Mouse (Mus musculus) intestine, embryonic 14.5 days (tissue): ENCODE data around the gene Olfr967. TPM values are rescaled to one million over a fixed set of nuclear protein-coding genes. Genes with fewer than 3 reads are reported as not detected.
"Not testable (repeated sequence)": the region's sequence is repeated elsewhere in the genome, so short reads cannot be mapped to it uniquely, and the experiment has no call there.

Source experiments
- ATAC-seq: fragments of 200-750 bp; cut with Nextera tagmentation; replicated peaks from 2 replicates; pipeline ENCODE4 v1.8.0; 2017; ENCODE audit warnings: low read depth, moderate number of reproducible peaks, moderate TSS enrichment, moderate library complexity; ENCODE audit not compliant: low FRiP score, low TSS enrichment
- DNase-seq: peaks from one replicate; pipeline ENCODE4 v3.0.0-alpha.2; 2018; ENCODE audit warnings: low spot score
- H3K27ac ChIP-seq: fragments of 300-500 bp; sonication (generic); 2 replicates; pipeline ENCODE4 v1.5.1; 2014; ENCODE audit warnings: low read depth, mild to moderate bottlenecking, control low read depth
- H3K27me3 ChIP-seq: fragments of 300-500 bp; sonication (generic); replicated peaks from 2 replicates; pipeline ENCODE4 v1.6.1; 2014; ENCODE audit warnings: low read length, control low read depth; ENCODE audit not compliant: control insufficient read depth, insufficient read depth
- H3K36me3 ChIP-seq: fragments of 300-500 bp; sonication (generic); 2 replicates; pipeline ENCODE4 v1.6.1; 2014; ENCODE audit warnings: low read length, control low read depth; ENCODE audit not compliant: control insufficient read depth, insufficient read depth
- H3K4me1 ChIP-seq: fragments of 300-500 bp; sonication (generic); replicated peaks from 2 replicates; pipeline ENCODE4 v1.6.1; 2014; ENCODE audit warnings: low read length, control low read depth, mixed read lengths; ENCODE audit not compliant: control insufficient read depth, insufficient read depth
- H3K4me2 ChIP-seq: fragments of 300-500 bp; sonication (generic); 2 replicates; pipeline ENCODE4 v1.6.1; 2014; ENCODE audit warnings: low read length
- H3K4me3 ChIP-seq: fragments of 300-500 bp; sonication (generic); 2 replicates; pipeline ENCODE4 v1.5.1; 2014; ENCODE audit warnings: low read depth, low read length, control low read depth, mixed read lengths
- H3K9ac ChIP-seq: fragments of 300-500 bp; sonication (generic); 2 replicates; pipeline ENCODE4 v1.6.1; 2014; ENCODE audit warnings: mild to moderate bottlenecking, low read length
- H3K9me3 ChIP-seq: fragments of 300-500 bp; sonication (generic); 2 replicates; pipeline ENCODE4 v1.6.1; 2016; ENCODE audit warnings: low read length, control low read depth; ENCODE audit not compliant: control insufficient read depth
- WGBS: fragments of 180-500 bp; shearing (Covaris S2); extraction: QIAGEN DNeasy Blood & Tissue Kit; methylation state at CpG from one replicate; pipeline ENCODE4 v1.1.7; 2014; 5-methylcytosine and 5-hydroxymethylcytosine counted together
- polyA plus RNA-seq: library from polyadenylated mRNA; unstranded; fragments of >200 nt; fragmentation: Nextera tagmentation; extraction: Ambion mirVana; gene quantifications from 2 replicates; pipeline ENCODE4 v1.2.1, GENCODE M21; 2014

Gene Olfr967
- not detected in 2 replicates for polyA plus RNA-seq

GRCm38 (mm10) chr9:39745949-39746348, at the start of gene Olfr967:
Olfr967 (plus strand) TSS chr9:39746249.
- Histone ChIP-seq H3K4me1 (no peaks in the 10 kb centered on the region), H3K36me3 (no peaks in the 10 kb centered on the region), H3K27me3 (no peaks in the 10 kb centered on the region), H3K9me3 (no peaks in the 10 kb centered on the region), H3K4me2 (no peak within 1 kb of the TSS), H3K9ac (no peak within 1 kb of the TSS), H3K4me3 (no peak within 1 kb of the TSS), H3K27ac (no peak within 1 kb of the TSS)
- DNase-seq (no peak), ATAC-seq (no peak)

- not testable (repeated sequence) for H3K27me3 ChIP-seq, H3K9me3 ChIP-seq, H3K36me3 ChIP-seq, DNase-seq, H3K4me1 ChIP-seq, H3K27ac ChIP-seq, ATAC-seq, H3K4me2 ChIP-seq, H3K4me3 ChIP-seq, H3K9ac ChIP-seq
- 87% methylated on average over 8 of the region's 8 CpGs for WGBS
Measured at GRCm38 (mm10) chr9:39701123-39701522, 44.9 kb upstream of the Olfr967 start.

DNA sequence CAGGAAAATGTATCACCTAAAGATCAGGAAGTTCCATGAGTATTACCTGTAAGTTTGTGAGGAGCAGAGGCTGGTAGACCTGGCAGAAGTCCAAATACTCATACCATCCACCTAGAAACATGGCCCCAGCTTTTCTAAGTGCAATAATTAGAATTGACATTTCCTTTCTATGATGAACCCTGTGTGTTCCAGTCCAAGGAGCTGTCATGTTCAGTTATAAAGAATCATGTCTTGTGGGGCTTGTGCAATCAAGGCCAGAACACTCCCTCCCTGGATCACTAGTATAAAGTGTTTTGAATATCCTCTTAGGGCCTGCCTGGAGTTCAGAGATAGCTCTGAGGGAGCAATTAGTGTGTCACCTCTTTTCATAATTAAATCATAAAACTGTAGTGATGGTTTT, 39.0 kb upstream of the Olfr967 start, which contains the start of gene Olfr149:
TSS of gene Olfr149 (minus strand) at position 101 of the 400 bp plus-strand sequence.
- H3K36me3 ChIP-seq: no peaks in the 10 kb centered on the region
- no peaks in the 10 kb centered on the region for H3K9me3 ChIP-seq
- no peak within 1 kb of the TSS for H3K4me2 ChIP-seq
- no peak within 1 kb of the TSS for H3K4me3 ChIP-seq
- ATAC-seq (no peak), DNase-seq (no peak)
- H3K4me1 ChIP-seq: no peaks in the 10 kb centered on the region
- H3K27me3 ChIP-seq: no peaks in the 10 kb centered on the region
- no peak within 1 kb of the TSS for H3K9ac ChIP-seq
- no peak within 1 kb of the TSS for H3K27ac ChIP-seq

GRCm38 (mm10) chr9:39708958-39709357, 37.1 kb upstream of the Olfr967 start:
- Histone ChIP-seq H3K27ac (no peak overlapping the region), H3K9me3 (no peaks in the 10 kb centered on the region), H3K27me3 (no peaks in the 10 kb centered on the region), H3K4me3 (no peak overlapping the region), H3K36me3 (no peaks in the 10 kb centered on the region), H3K4me1 (no peaks in the 10 kb centered on the region), H3K9ac (no peak overlapping the region), H3K4me2 (no peak overlapping the region)
- 39% methylated on average over 3 of the region's 3 CpGs for WGBS
- DNase-seq: no peak
- ATAC-seq: no peak

DNA sequence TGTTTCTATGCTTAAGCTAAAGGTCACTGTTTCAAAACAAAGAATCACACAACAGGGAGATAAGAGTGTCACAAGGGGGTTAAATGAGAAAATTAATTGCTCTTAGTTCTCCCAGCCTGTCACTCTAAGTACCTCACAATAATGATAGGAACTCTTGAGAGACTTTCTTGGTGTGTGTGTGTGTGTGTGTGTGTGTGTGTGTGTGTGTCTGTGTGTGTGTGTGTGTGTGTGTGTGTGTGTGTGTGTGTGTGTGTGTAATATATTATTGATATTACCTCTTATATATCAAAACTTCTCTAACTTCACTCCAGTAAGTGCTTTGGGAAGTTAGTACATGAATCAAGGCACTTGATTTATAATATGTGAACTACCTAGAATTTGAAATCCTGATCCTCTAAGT, 35.0 kb upstream of the Olfr967 start, which contains the start of gene Olfr965:
TSS of gene Olfr965 (plus strand) at position 301 of the 400 bp plus-strand sequence.
- Histone ChIP-seq H3K4me3 (no peak within 1 kb of the TSS), H3K9me3 (no peaks in the 10 kb centered on the region), H3K27me3 (no peaks in the 10 kb centered on the region), H3K4me1 (no peaks in the 10 kb centered on the region), H3K36me3 (no peaks in the 10 kb centered on the region), H3K27ac (no peak within 1 kb of the TSS), H3K4me2 (no peak within 1 kb of the TSS), H3K9ac (no peak within 1 kb of the TSS)
- ATAC-seq: no peak
- DNase-seq: no peak

DNA sequence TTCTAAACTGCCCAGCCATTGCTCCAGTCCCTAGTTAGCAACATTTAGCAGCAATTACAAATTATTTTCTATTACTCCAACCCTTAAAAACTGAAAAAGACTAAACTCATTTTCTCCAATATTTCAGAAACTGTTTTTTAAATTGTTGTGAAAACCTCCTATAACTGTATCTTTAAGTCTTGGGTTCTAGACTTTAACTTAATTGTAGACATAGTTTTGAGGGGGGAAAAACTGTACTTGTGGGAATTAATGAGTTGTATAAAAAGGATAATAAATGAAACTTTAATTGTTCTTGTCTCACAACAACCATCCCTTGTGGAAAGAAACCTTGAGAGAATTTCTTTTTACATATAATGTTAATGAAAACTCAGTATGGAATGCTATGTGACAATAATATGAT, 15.4 kb upstream of the Olfr967 start, which contains the start of gene Olfr150:
TSS of gene Olfr150 (plus strand) at position 301 of the 400 bp plus-strand sequence.
- ATAC-seq: no peak
- H3K4me2 ChIP-seq: no peak within 1 kb of the TSS

DNA sequence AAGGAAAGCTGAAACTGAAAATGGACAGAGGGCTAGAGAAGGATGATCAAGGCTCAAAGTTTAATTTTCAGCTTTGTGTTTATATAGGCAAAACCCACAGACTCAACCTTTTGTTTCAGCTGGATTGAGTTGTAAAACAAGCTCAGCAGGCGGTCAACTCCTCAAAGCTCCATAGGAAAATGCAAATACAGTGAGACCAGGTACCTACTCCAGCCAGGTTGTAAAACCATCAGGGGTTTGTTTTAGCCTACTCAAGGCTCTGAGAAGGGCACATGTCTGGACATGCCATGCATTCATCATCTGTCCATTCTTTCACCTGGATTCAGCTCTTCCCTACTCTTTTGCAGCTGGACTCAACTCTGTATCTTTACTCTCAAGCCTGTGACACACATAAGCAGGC, 5.3 kb upstream of the Olfr967 start:
- Histone ChIP-seq H3K9ac (no peak overlapping the region), H3K4me1 (no peaks in the 10 kb centered on the region), H3K27me3 (no peaks in the 10 kb centered on the region), H3K4me2 (no peak overlapping the region), H3K9me3 (no peaks in the 10 kb centered on the region), H3K27ac (no peak overlapping the region), H3K4me3 (no peak overlapping the region), H3K36me3 (no peaks in the 10 kb centered on the region)
- no peak for DNase-seq
- no peak for ATAC-seq
- WGBS: 82% methylated on average over 1 of the region's 1 CpGs

More for the DNA sequence above, 15.4 kb upstream of the Olfr967 start, which contains the start of gene Olfr150:
- Histone ChIP-seq H3K4me1 (no peaks in the 10 kb centered on the region), H3K9me3 (no peaks in the 10 kb centered on the region), H3K4me3 (no peak within 1 kb of the TSS), H3K36me3 (no peaks in the 10 kb centered on the region), H3K27ac (no peak within 1 kb of the TSS), H3K9ac (no peak within 1 kb of the TSS), H3K27me3 (no peaks in the 10 kb centered on the region)
- no peak for DNase-seq

GRCm38 (mm10) chr9:39746428-39746827, 379 bp downstream of the Olfr967 start:
- 89% methylated on average over 1 of the region's 1 CpGs for WGBS
- no peak overlapping the region for H3K27ac ChIP-seq
- ATAC-seq: no peak
- no peak overlapping the region for H3K9ac ChIP-seq
- H3K4me3 ChIP-seq: no peak overlapping the region
- no peaks in the 10 kb centered on the region for H3K9me3 ChIP-seq
- H3K4me1 ChIP-seq: no peaks in the 10 kb centered on the region
- DNase-seq: no peak
- no peaks in the 10 kb centered on the region for H3K36me3 ChIP-seq
- no peaks in the 10 kb centered on the region for H3K27me3 ChIP-seq
- no peak overlapping the region for H3K4me2 ChIP-seq

GRCm38 (mm10) chr9:39783153-39783552, 37.1 kb downstream of the Olfr967 start, which contains the start of gene Olfr968:
Olfr968 (minus strand) TSS chr9:39783253.
- Histone ChIP-seq H3K36me3 (no peaks in the 10 kb centered on the region), H3K4me2 (no peak within 1 kb of the TSS), H3K4me1 (no peaks in the 10 kb centered on the region), H3K4me3 (no peak within 1 kb of the TSS), H3K9ac (no peak within 1 kb of the TSS), H3K27me3 (no peaks in the 10 kb centered on the region), H3K27ac (no peak within 1 kb of the TSS), H3K9me3 (no peaks in the 10 kb centered on the region)
- DNase-seq (no peak), ATAC-seq (no peak)
- WGBS: 82% methylated on average over 1 of the region's 1 CpGs
